Mouse (Mus musculus) C2C12 (cell line): Measurements from ENCODE around the gene Cygb. TPM values are rescaled to one million over a fixed set of nuclear protein-coding genes. Genes with fewer than 3 reads are reported as not detected.

Source experiments
- H3K27me3 ChIP-seq: one replicate; pipeline ENCODE4 v1.6.1; 2011; ENCODE audit not compliant: control insufficient read depth, insufficient read depth, insufficient read length
- H3K36me3 ChIP-seq: one replicate; pipeline ENCODE4 v1.6.1; 2011; ENCODE audit not compliant: control insufficient read depth, insufficient read depth
- H3K4me3 ChIP-seq: one replicate; pipeline ENCODE4 v1.5.1; 2011; ENCODE audit warnings: mild to moderate bottlenecking, control low read depth; ENCODE audit not compliant: poor library complexity, insufficient read depth, severe bottlenecking
- H3K79me2 ChIP-seq: one replicate; pipeline ENCODE4 v1.6.1; 2011; ENCODE audit not compliant: control insufficient read depth, insufficient read depth
- H3K79me3 ChIP-seq: one replicate; pipeline ENCODE4 v1.6.1; 2011; ENCODE audit warnings: low read depth, control low read depth
- H3ac ChIP-seq: one replicate; pipeline ENCODE3; 2011; ENCODE audit warnings: low read depth; ENCODE audit not compliant: control insufficient read depth, insufficient read length
- CEBPB ChIP-seq: IDR thresholded peaks from one replicate; pipeline ENCODE4 v1.6.1; 2011; ENCODE audit warnings: low read depth, mild to moderate bottlenecking, control low read depth, moderate library complexity
- CTCF ChIP-seq: IDR thresholded peaks from one replicate; pipeline ENCODE4 v1.5.1; 2011; ENCODE audit not compliant: control insufficient read depth, insufficient read depth, insufficient read length
- FOSL1 ChIP-seq: IDR thresholded peaks from one replicate; pipeline ENCODE4 v1.8.0; 2011; ENCODE audit warnings: mild to moderate bottlenecking, low read length; ENCODE audit not compliant: poor library complexity, insufficient read depth, severe bottlenecking
- MAX ChIP-seq: IDR thresholded peaks from one replicate; pipeline ENCODE4 v1.6.1; 2011; ENCODE audit warnings: mild to moderate bottlenecking, control low read depth
- MYOD1 ChIP-seq: IDR thresholded peaks from one replicate; pipeline ENCODE4 v1.6.1; 2011; ENCODE audit warnings: low read depth; ENCODE audit not compliant: control insufficient read depth, insufficient read length
- MYOG ChIP-seq: IDR thresholded peaks from one replicate; pipeline ENCODE4 v1.6.1; 2011; ENCODE audit not compliant: control insufficient read depth, insufficient read length; ENCODE audit errors: extremely low read depth
- USF1 ChIP-seq: IDR thresholded peaks from one replicate; pipeline ENCODE4 v1.6.1; 2011; ENCODE audit warnings: low read depth, mild to moderate bottlenecking, control low read depth, moderate library complexity
- polyA plus RNA-seq: library from polyadenylated mRNA; unstranded; fragments of >200 nt; fragmentation: generic; extraction: Trizol; gene quantifications from one replicate; pipeline ENCODE4 v1.2.1, GENCODE M21; 2012; ENCODE audit warnings: missing spikeins

Gene Cygb
- polyA plus RNA-seq, 1 experiment, result 0.95 TPM

- H3K27me3 ChIP-seq, result no peaks in the 10 kb centered on the region
- no peak overlapping the region for H3ac ChIP-seq
- no peak for TF ChIP-seq MYOG
- no peak for TF ChIP-seq FOSL1
- no peak for TF ChIP-seq CEBPB
- TF ChIP-seq CTCF, result no peak
- no peaks in the 10 kb centered on the region for H3K79me3 ChIP-seq
- H3K79me2 ChIP-seq, result no peaks in the 10 kb centered on the region
- H3K36me3 ChIP-seq, result peaks cover 9% of the 10 kb centered on the region
- no peak overlapping the region for H3K4me3 ChIP-seq
Observed at GRCm38 (mm10) chr11:116601166-116601565, 52.9 kb downstream of the Cygb start.

- peaks cover 7% of the 10 kb centered on the region for H3K36me3 ChIP-seq
- TF ChIP-seq CEBPB (no peak), CTCF (no peak), FOSL1 (no peak), USF1 (no peak), MAX (no peak), MYOD1 (no peak), MYOG (no peak)
- no peak overlapping the region for H3ac ChIP-seq
Observed at GRCm38 (mm10) chr11:116599230-116599629, 54.9 kb downstream of the Cygb start.

GRCm38 (mm10) chr11:116598193-116598592, 55.9 kb downstream of the Cygb start:
- no peak overlapping the region for H3K4me3 ChIP-seq

More at GRCm38 (mm10) chr11:116599230-116599629, 54.9 kb downstream of the Cygb start:
- Histone ChIP-seq H3K4me3 (no peak overlapping the region), H3K79me3 (no peaks in the 10 kb centered on the region), H3K27me3 (no peaks in the 10 kb centered on the region), H3K79me2 (no peaks in the 10 kb centered on the region)

GRCm38 (mm10) chr11:116596766-116597165, 57.3 kb downstream of the Cygb start:
- Histone ChIP-seq H3K4me3 (no peak overlapping the region), H3K79me3 (no peaks in the 10 kb centered on the region), H3K36me3 (no peaks in the 10 kb centered on the region), H3ac (no peak overlapping the region), H3K27me3 (no peaks in the 10 kb centered on the region), H3K79me2 (no peaks in the 10 kb centered on the region)
- TF ChIP-seq CTCF (no peak), FOSL1 (no peak), MYOD1 (no peak), CEBPB (no peak), USF1 (no peak), MYOG (no peak), MAX (no peak)

More at GRCm38 (mm10) chr11:116598193-116598592, 55.9 kb downstream of the Cygb start:
- H3K79me2 ChIP-seq, result no peaks in the 10 kb centered on the region
- no peaks in the 10 kb centered on the region for H3K27me3 ChIP-seq
- H3K79me3 ChIP-seq, result no peaks in the 10 kb centered on the region
- no peak overlapping the region for H3ac ChIP-seq
- H3K36me3 ChIP-seq, result peaks cover 5% of the 10 kb centered on the region
- TF ChIP-seq MAX (no peak), USF1 (no peak), FOSL1 (no peak), MYOG (no peak), CEBPB (no peak), MYOD1 (no peak), CTCF (no peak)

Other genes with a start within 250 kb of the Cygb start
- gene Rnf157, start 241.3 kb downstream of the Cygb start, polyA plus RNA-seq, result 13.2 TPM
- 126 TPM for gene Ubald2, start 220.2 kb downstream of the Cygb start, polyA plus RNA-seq
- gene Qrich2, start 188.1 kb downstream of the Cygb start, polyA plus RNA-seq, result 0.04 TPM
- gene Prpsap1, start 160.1 kb downstream of the Cygb start, polyA plus RNA-seq, result 81.0 TPM
- gene Sphk1, start 123.4 kb downstream of the Cygb start, polyA plus RNA-seq, result 11.3 TPM
- gene Ube2o, start 72.9 kb downstream of the Cygb start, polyA plus RNA-seq, result 23.1 TPM
- gene Aanat, start 67.9 kb downstream of the Cygb start, polyA plus RNA-seq, result not detected
- 1.9 TPM for gene Rhbdf2, start 27.3 kb downstream of the Cygb start, polyA plus RNA-seq
- 1.2 TPM for gene Prcd, start 779 bp downstream of the Cygb start, polyA plus RNA-seq
- not detected for gene St6galnac1, start 121.2 kb upstream of the Cygb start, polyA plus RNA-seq
- 70.2 TPM for gene Mxra7, start 173.7 kb upstream of the Cygb start, polyA plus RNA-seq
- gene Mettl23, start 189.0 kb upstream of the Cygb start, polyA plus RNA-seq, result 15.1 TPM
- gene Jmjd6, start 189.1 kb upstream of the Cygb start, polyA plus RNA-seq, result 74.4 TPM
- 34.0 TPM for gene Mfsd11, start 198.1 kb upstream of the Cygb start, polyA plus RNA-seq
- 326 TPM for gene Srsf2, start 198.8 kb upstream of the Cygb start, polyA plus RNA-seq